14 mouse cellular contexts compared by ENCODE assay signal in genomic region chr14:76467932-76468331, GRCm38 (mm10).
"Had no signal": no experiment of that assay in that cellular context is flagged by ENCODE, and none has a peak within 500 bp of the region (broad histone marks: within the 10 kb centered on the region; RNA-seq: fewer than 3 reads in every experiment).

No protein-coding gene starts in this region.

- ATAC-seq: liver, postnatal 0 days; midbrain, embryonic 16.5 days had no signal

- H3K27ac ChIP-seq: kidney, postnatal 0 days; layer of hippocampus, adult 2 months; liver, embryonic 13.5 days had no signal

- H3K4me2 ChIP-seq: liver, embryonic 13.5 days had no signal

- H3K36me3 ChIP-seq: liver, embryonic 13.5 days had no signal

- H3K9ac ChIP-seq: liver, embryonic 13.5 days; liver, postnatal 0 days had no signal

- H3K9me3 ChIP-seq: liver, embryonic 13.5 days had no signal

- H3K27me3 ChIP-seq: liver, embryonic 13.5 days had no signal

- H3K4me1 ChIP-seq: liver, embryonic 13.5 days had no signal

- H3K4me3 ChIP-seq: layer of hippocampus, adult 2 months; liver, embryonic 13.5 days had no signal

- DNase-seq: kidney, adult 11 months; kidney, adult 9 months; kidney, postnatal 4 days; left cerebral cortex, postnatal 4 days; liver; liver, embryonic 13.5 days; liver, postnatal 0 days; lung, postnatal 36 days; right cerebral cortex, postnatal 14 days; thymus, adult 18-20 months; thymus, postnatal 14 days had no signal
